Mouse (Mus musculus) urinary bladder, postnatal 14 days (tissue): ENCODE results near the gene Fbn1.
"Not testable (repeated sequence)": the region's sequence is repeated elsewhere in the genome, so short reads cannot be mapped to it uniquely, and the experiment has no call there.

Experiments used
- DNase-seq: peaks from one replicate; pipeline ENCODE4 v3.0.0; 2021; ENCODE audit warnings: low spot score

Gene Fbn1

DNA sequence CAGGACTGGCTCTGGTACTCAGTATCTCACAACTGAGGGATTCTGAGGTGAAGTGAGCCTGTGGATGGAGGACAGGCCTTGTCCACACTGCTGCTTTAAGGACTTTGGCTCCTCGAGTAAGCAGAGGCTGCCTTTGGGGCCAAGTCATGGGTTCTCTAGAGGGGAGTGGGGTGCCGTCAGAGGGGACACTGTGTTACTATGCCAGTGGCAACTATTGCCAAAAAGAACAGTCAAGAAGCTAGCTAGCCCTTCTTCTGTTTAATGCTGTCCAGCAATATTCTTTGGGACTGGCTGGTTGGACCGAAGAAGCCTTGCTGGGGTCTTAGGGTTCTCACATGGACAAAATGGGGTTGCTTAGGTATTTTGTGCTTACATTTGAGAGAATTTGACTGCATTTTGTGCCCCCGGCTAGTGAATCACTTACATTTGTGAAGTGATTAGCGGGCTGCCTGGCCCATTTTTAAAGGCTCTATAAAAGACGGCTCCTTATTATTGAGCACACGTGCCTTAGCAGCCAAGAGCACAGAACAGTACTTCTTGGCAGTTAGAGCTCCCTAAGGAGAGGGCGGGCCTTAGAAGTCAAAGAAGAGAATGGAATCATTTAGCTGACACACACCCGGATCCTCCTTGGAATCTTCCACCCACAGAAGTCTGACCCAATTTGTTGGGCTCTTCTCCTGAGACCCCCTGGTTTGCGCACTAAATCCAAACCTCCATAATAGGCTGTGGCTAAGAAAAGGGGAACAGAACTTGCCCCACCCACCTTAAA lies 217.4 kb downstream of the Fbn1 start:
- DNase-seq = peak; percentile 51

- DNase-seq = no peak
These were observed 222.0 kb downstream of the Fbn1 start for GRCm38 (mm10) chr2:125285777-125286176.

DNA sequence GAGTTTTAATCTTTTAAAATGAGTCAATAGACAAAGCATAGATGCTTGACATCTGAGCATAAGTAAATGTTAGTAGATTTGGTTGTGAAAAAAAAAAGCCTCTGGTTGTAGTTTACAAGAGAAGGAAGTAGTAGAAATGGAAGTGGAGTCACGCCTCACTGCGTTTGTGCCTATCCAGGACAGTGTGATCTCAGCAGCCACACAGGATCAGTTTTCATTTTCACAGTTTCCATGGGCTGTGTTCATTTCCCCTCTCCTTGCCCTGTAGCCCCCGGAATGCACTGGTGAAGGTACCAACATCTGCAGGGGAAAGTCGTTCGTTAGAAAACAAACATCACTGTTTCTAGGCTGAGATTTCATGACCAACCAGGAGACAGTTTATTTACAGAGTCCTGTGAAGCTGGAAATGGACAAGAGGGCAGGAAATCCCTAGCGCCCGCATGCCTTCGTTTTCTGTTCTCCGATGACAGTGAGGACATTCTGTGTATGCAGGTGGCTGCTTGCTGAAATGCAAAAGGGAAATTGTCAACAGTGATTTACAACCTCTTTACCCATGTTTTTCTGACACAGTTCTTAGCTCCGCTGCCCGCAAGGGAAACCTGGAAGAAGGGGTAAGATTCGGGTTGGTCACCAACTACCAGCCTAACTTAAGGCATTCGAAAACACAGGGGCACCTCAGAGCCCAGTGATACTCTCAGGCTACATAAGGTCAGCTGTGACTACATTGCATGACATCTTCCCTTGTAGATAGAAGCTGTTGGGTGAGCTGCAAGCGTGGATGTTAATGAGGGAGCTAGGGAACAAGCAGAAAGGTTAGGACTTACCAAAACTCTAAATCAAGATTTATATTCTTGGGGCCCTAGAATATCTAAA lies 225.2 kb downstream of the Fbn1 start:
- DNase-seq = no peak

- not testable (repeated sequence) for DNase-seq
These were observed 227.8 kb downstream of the Fbn1 start for GRCm38 (mm10) chr2:125279995-125280394.

DNA sequence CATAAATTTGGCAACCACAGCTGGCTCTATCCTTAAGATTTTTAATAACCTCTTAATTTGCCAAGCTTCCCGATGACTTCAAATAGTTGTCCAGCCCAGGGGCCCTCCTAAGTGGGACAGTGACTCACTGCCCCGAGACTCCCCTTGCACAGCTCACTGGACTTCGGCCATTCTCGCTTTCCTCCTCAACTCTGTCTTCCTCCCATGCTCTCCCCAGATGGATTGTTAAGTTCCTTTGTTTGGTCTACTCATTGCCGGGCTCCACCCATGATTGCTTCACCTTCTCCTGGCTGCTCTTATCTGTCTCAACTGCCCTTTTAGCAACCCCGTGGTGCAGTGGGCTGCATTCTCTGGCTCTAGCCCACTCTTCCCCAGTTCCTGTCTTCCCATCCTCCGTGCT lies 229.3 kb downstream of the Fbn1 start:
- DNase-seq = peak; percentile 59

GRCm38 (mm10) chr2:125276692-125277091 lies 231.1 kb downstream of the Fbn1 start:
- DNase-seq = no peak

DNA sequence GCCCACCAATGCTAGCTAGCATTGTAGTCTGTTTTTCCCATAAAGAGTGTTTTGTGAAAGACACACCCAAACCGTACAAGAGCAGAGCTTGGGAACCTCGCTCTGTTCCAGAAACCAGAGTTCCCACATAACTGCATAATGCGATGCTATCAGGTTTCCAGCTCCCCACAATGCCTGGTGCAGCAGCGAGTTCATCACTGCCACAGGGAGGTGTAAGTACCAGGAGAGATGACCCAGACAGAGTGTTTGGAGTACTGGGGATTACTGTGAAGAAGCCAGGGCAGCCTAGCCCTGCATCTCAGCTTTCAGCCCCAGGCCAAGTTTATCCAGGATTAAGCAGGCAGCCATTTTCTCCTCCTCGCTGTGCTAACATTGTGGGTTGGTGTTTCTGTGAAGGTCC lies 232.2 kb downstream of the Fbn1 start:
- DNase-seq = no peak

- DNase-seq = no peak
These were observed 238.9 kb downstream of the Fbn1 start for GRCm38 (mm10) chr2:125268876-125269275.

- no peak for DNase-seq
These were observed 244.0 kb downstream of the Fbn1 start for GRCm38 (mm10) chr2:125263753-125264152.

GRCm38 (mm10) chr2:125263056-125263455 lies 244.7 kb downstream of the Fbn1 start:
- peak; percentile 24 for DNase-seq

DNA sequence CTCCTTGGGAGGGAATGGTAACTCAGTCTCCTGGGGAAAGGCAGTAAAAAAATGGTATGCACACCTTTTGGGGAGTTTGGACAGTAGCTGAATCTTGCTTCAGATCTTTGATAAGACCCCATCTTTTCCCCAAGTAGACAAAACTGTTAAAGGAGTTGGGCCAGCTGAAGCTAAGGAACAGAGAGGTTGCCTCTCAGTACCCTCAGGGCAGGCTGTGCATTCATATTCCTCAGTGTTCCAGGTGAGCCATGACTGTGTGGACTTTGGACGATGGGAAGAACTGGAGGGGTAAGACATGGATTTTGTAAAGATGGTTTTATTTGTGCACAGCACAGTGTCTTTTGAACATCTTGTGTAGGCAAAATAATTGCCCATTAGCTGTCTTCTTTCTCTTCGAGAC lies 247.5 kb downstream of the Fbn1 start:
- DNase-seq = no peak

DNA sequence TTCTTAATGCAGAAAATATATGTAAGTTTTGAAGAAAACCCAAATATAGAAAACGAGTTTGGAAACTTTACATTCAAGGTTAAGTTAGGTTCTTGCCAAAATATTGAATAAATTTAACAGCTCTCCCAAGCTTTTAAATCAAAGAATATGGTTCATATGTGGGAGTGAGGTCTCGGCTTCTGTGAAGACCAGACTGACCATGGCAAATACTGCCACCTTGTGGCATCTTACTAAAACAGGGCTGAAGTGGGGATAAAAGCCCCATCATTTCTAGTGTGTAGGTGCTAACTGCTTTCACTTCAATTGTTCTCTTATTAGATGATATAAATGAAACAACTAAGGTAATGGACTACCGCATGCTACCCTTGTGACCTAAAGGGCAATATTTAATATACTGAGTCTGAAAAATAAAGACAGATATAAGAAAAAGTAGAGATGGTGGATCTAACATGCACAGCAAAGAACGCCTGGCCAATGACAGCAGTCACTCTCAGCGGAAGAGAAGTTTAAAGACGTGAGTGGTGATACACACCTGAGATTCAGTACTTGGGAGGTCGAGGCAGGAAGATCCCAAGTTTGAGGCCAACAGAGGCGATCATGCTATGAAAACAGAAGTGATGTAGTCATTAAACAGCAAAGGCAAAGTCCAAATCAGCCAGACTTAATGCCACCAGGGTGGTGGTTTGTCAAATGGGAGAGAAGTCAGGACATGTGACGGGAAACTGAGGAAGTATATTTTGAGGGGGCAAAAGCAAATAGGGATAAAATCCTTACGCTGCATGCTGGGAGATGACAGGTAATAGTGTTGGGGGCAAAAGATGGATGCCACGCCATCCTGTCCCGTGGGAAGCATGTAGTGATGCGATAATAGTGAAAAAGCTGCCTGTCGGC lies 248.3 kb downstream of the Fbn1 start:
- DNase-seq = no peak

- no peak for DNase-seq
These were observed 251.9 kb downstream of the Fbn1 start for GRCm38 (mm10) chr2:125255886-125256285.

DNA sequence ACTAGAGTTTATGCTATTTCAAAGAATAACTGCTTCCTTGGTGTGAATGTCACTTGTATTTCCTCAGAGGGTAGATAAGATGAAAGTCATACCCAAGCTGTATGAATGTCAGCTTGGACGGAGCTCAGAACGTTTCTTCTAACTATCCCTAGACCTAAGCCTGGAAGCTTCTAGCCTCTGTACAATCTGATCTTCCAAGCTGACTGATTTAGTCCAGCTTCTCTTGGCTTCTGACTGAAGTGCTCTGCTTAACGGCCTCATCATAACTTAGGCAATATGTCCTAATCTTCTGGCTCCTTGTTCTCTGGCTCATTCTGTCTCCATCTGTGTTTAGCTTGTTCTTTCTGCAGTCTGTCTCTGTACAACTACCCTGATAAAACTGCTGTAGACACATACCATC lies 253.2 kb downstream of the Fbn1 start:
- no peak for DNase-seq

GRCm38 (mm10) chr2:125253699-125254098 lies 254.1 kb downstream of the Fbn1 start:
- no peak for DNase-seq

- DNase-seq = peak; percentile 49
These were observed 255.5 kb downstream of the Fbn1 start for GRCm38 (mm10) chr2:125252275-125252674.

- DNase-seq = no peak
These were observed 256.0 kb downstream of the Fbn1 start for GRCm38 (mm10) chr2:125251781-125252180.
